Mouse (Mus musculus) central nervous system, embryonic 11.5 days (tissue): ENCODE measurements around the gene Gm16867. TPM values are rescaled to one million over a fixed set of nuclear protein-coding genes. Genes with fewer than 3 reads are reported as not detected.

ENCODE experiments used
- polyA plus RNA-seq: library from polyadenylated mRNA; depleted of rRNA; stranded (reverse); fragments of >200 nt; gene quantifications from 2 replicates; pipeline ENCODE4 v1.2.3, GENCODE M21; 2012; rRNA removed

The Gm16867 gene
- 0.16 and 3.2 TPM in 2 replicates for polyA plus RNA-seq

DNA sequence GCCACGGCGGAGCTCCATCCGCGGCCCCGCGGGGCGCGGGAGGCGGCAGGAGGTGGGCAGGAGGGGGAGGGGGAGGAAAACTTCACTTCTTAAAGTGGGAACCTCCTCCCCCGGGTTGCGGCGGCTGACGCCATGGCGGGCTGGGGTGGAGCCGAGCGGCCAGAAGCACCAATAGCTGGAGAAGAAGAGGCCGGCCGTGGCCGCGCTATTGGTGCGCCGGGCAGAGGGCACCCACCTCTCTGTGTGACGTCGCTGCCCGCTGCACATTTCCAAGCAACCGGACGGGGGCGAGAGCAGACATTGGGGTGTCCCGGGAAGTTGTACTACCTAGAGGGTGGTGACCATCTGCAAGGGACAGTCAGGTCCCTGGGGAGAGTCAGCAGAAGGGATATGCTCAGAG is at the start of gene Gm16867:
TSS of gene Gm16867 (minus strand) at position 189 of the 400 bp plus-strand sequence.

GRCm38 (mm10) chr14:69512449-69512848 is 9.3 kb upstream of the Gm16867 start, which contains the start of gene Gm27179:
Gene Gm27179 (minus strand): TSS chr14:69512549.

Other genes starting within 250 kb of the Gm16867 start
- 0.02 TPM in 2 replicates for gene Synb, start 209.1 kb downstream of the Gm16867 start, polyA plus RNA-seq
- not detected in 2 replicates for gene Gm27179, start 9.2 kb upstream of the Gm16867 start, polyA plus RNA-seq
- gene Entpd4b, start 52.1 kb upstream of the Gm16867 start, polyA plus RNA-seq: 6.0 and 8.3 TPM in 2 replicates